Mouse (Mus musculus): ENCODE measurements around the gene Fh1.

Fh1 gene

GRCm38 (mm10) chr1:175550586-175550985, 74.8 kb downstream of the Fh1 start:
- no peak for DNase-seq (ENCODE audit: low read depth, low spot score)

All from 3T3-L1 (cell line).